ENCODE assay signal across 26 mouse cellular contexts in genomic region chr5:96975112-96975511, GRCm38 (mm10).
"Had no signal": no experiment of that assay in that cellular context is flagged by ENCODE, and none has a peak within 500 bp of the region (broad histone marks: within the 10 kb centered on the region; RNA-seq: fewer than 3 reads in every experiment).

No protein-coding gene starts in this region.

- H3K9ac ChIP-seq: heart, embryonic 12.5 days; hindbrain, embryonic 12.5 days; hindbrain, embryonic 14.5 days; intestine, embryonic 15.5 days; limb, embryonic 12.5 days; liver, embryonic 13.5 days had no signal

- H3K27ac ChIP-seq: heart, embryonic 10.5 days; hindbrain, embryonic 10.5 days; hindbrain, embryonic 12.5 days; hindbrain, embryonic 14.5 days; intestine, embryonic 15.5 days; layer of hippocampus, adult 2 months; left cerebral cortex, adult 2 months; limb, embryonic 10.5 days; limb, embryonic 12.5 days had no signal

- H3K9me3 ChIP-seq: heart, embryonic 10.5 days; heart, embryonic 12.5 days; hindbrain, embryonic 10.5 days; hindbrain, embryonic 12.5 days; intestine, embryonic 15.5 days; limb, embryonic 10.5 days; limb, embryonic 12.5 days had no signal

- H3K4me3 ChIP-seq: heart, embryonic 10.5 days; heart, embryonic 12.5 days; hindbrain, embryonic 10.5 days; hindbrain, embryonic 12.5 days; intestine, embryonic 15.5 days; layer of hippocampus, adult 2 months; left cerebral cortex, adult 2 months; limb, embryonic 10.5 days; limb, embryonic 12.5 days; liver, embryonic 13.5 days had no signal

- H3K36me3 ChIP-seq: heart, embryonic 10.5 days; heart, embryonic 12.5 days; hindbrain, embryonic 10.5 days; hindbrain, embryonic 12.5 days; intestine, embryonic 15.5 days; limb, embryonic 10.5 days; limb, embryonic 12.5 days; liver, embryonic 13.5 days had no signal

- DNase-seq: gastrocnemius, postnatal 10 days; gastrocnemius, postnatal 25 days; heart, adult 18-20 months; heart, postnatal 10 days; heart, postnatal 4 days; kidney, adult 18-20 months; kidney, adult 8-10 months; kidney, postnatal 10 days; kidney, postnatal 25 days; kidney, postnatal 4 days; liver; liver, embryonic 13.5 days had no signal

- H3K27me3 ChIP-seq: hindbrain, embryonic 12.5 days; intestine, embryonic 15.5 days had no signal

- ATAC-seq: hindbrain, embryonic 16.5 days; inflammation-experienced regulatory T-cells, adult 6 months; intestine, embryonic 15.5 days; intestine, postnatal 0 days had no signal

- H3K4me2 ChIP-seq: heart, embryonic 12.5 days; hindbrain, embryonic 12.5 days; hindbrain, embryonic 14.5 days; intestine, embryonic 15.5 days; limb, embryonic 12.5 days; liver, embryonic 11.5 days; liver, embryonic 13.5 days had no signal
